Mouse (Mus musculus) left cerebral cortex, postnatal 10 days (tissue): ENCODE results near the gene Pik3c2a. TPM values are rescaled to one million over a fixed set of nuclear protein-coding genes. Genes with fewer than 3 reads are reported as not detected.
"Not testable (repeated sequence)": the region's sequence is repeated elsewhere in the genome, so short reads cannot be mapped to it uniquely, and the experiment has no call there.

Experiments used
- DNase-seq, 2 experiments: peaks; one replicate each; pipeline ENCODE4 v3.0.0; 2021 to 2022; ENCODE audit warnings: low spot score in 2 of 2, mixed read lengths in 1 of 2; ENCODE audit errors: extremely low spot score in 1 of 2
- intact Hi-C: fragments of 180-260 bp; cut with DNase I; formaldehyde crosslinking; loops from one replicate; pipeline ENCODE4 v1.15.1; 2025
- total RNA-seq, 2 experiments: library from RNA; stranded (reverse); gene quantifications; 2 replicates each; pipeline ENCODE4 v1.2.3; 2021

Pik3c2a gene
- total RNA-seq, 2 experiments from 2014 or later: 21.0 to 23.0 TPM

- intact Hi-C loops: no loop called here
- DNase-seq: no peak
These were observed 17.5 kb downstream of the Pik3c2a start for GRCm38 (mm10) chr7:116425771-116426170.

- intact Hi-C loops: no loop called here
- DNase-seq: no peak
These were observed 22.2 kb downstream of the Pik3c2a start for GRCm38 (mm10) chr7:116421081-116421480.

- intact Hi-C loops: no loop called here
- no peak for DNase-seq
These were observed 33.8 kb downstream of the Pik3c2a start for GRCm38 (mm10) chr7:116409438-116409837.

- intact Hi-C loops: no loop called here
- no peak for DNase-seq
These were observed 50.9 kb downstream of the Pik3c2a start for GRCm38 (mm10) chr7:116392329-116392728.

- intact Hi-C loops, DNase-seq: not testable (repeated sequence)
These were observed 55.9 kb downstream of the Pik3c2a start for GRCm38 (mm10) chr7:116387389-116387788.

- DNase-seq, intact Hi-C loops: not testable (repeated sequence)
These were observed 64.1 kb downstream of the Pik3c2a start for GRCm38 (mm10) chr7:116379181-116379580.

- DNase-seq: no peak
- intact Hi-C loops: no loop called here
These were observed 69.0 kb downstream of the Pik3c2a start for GRCm38 (mm10) chr7:116374284-116374683.

GRCm38 (mm10) chr7:116336226-116336625 is 107.0 kb downstream of the Pik3c2a start:
- intact Hi-C loops: loop anchor here (10.0 kb wide), 1 partner anchor 169 kb away; the partner anchor contains the start of gene Nucb2
- DNase-seq: peak; percentile 51 to 63

- intact Hi-C loops: loop anchor here (10.0 kb wide), 1 partner anchor 170 kb away; the partner anchor contains the start of gene Nucb2
These were observed 108.1 kb downstream of the Pik3c2a start for GRCm38 (mm10) chr7:116335133-116335532.

GRCm38 (mm10) chr7:116334669-116335038 is 108.6 kb downstream of the Pik3c2a start:
- no peak for DNase-seq
- intact Hi-C loops: loop anchor here (10.0 kb wide), 1 partner anchor 170 kb away; the partner anchor contains the start of gene Nucb2

More at GRCm38 (mm10) chr7:116335133-116335532, 108.1 kb downstream of the Pik3c2a start:
- DNase-seq: no peak

- peak; percentile 98 to 99 for DNase-seq
- intact Hi-C loops: loop anchor here (10.0 kb wide), 1 partner anchor 171 kb away; the partner anchor contains the start of gene Nucb2
These were observed 109.3 kb downstream of the Pik3c2a start, which contains the start of gene Rps13 for GRCm38 (mm10) chr7:116333713-116334668. Gene Rps13, minus strand, starts transcription at chr7:116334195.

- DNase-seq: no peak
- intact Hi-C loops: loop anchor here (10.0 kb wide), 1 partner anchor 174 kb away; the partner anchor contains the start of gene Nucb2
These were observed 112.0 kb downstream of the Pik3c2a start for GRCm38 (mm10) chr7:116331246-116331645.

- DNase-seq: no peak
- intact Hi-C loops: loop anchor here (10.0 kb wide), 1 partner anchor 175 kb away; the partner anchor contains the start of gene Nucb2
These were observed 113.4 kb downstream of the Pik3c2a start for GRCm38 (mm10) chr7:116329858-116330257.

- intact Hi-C loops: no loop called here
- no peak for DNase-seq
These were observed 114.5 kb downstream of the Pik3c2a start for GRCm38 (mm10) chr7:116328777-116329176.

- no peak for DNase-seq
- intact Hi-C loops: no loop called here
These were observed 115.3 kb downstream of the Pik3c2a start for GRCm38 (mm10) chr7:116327901-116328300.

- intact Hi-C loops: loop anchor here (2.0 to 5.0 kb wide), 4 partner anchors 61 to 191 kb away; no protein-coding TSS in a partner anchor
- DNase-seq: peak in 1 of 2 experiments; percentile 76
These were observed 119.8 kb downstream of the Pik3c2a start for GRCm38 (mm10) chr7:116323331-116323964.

- peak in 1 of 2 experiments; percentile 43 for DNase-seq
- intact Hi-C loops: no loop called here
These were observed 133.8 kb downstream of the Pik3c2a start for GRCm38 (mm10) chr7:116309456-116309855.

- intact Hi-C loops: no loop called here
- no peak for DNase-seq
These were observed 134.6 kb downstream of the Pik3c2a start for GRCm38 (mm10) chr7:116308632-116308991.
